Mouse (Mus musculus): Measurements from ENCODE around the gene Notch3. TPM values are rescaled to one million over a fixed set of nuclear protein-coding genes. Genes with fewer than 3 reads are reported as not detected.
A peak's percentile ranks its signal among the peaks of the same experiment; 100 is the strongest.
"Not testable (repeated sequence)": the region's sequence is repeated elsewhere in the genome, so short reads cannot be mapped to it uniquely, and the experiment has no call there.

Gene Notch3
- polyA plus RNA-seq, 1 experiment from 2014 or later = 13.7 TPM

- Histone ChIP-seq H3K9me3 (no peaks in the 10 kb centered on the region), H3K36me3 (no peaks in the 10 kb centered on the region), H3K4me3 (no peak overlapping the region), H3K27ac (no peak overlapping the region; the same call in 1 of the 2 replicates), H3K27me3 (ENCODE audit: insufficient read depth, poor library complexity, severe bottlenecking) (no peaks in the 10 kb centered on the region; the same call in 1 of the 2 replicates), H3K4me1 (peaks cover 20% of the 10 kb centered on the region)
- no peak for DNase-seq (ENCODE audit: low spot score)
- 79% methylated on average over 1 of the region's 1 CpGs for WGBS
Observed at GRCm38 (mm10) chr17:32092241-32092619, 74.4 kb downstream of the Notch3 start.

- H3K27me3 ChIP-seq (ENCODE audit: insufficient read depth, poor library complexity, severe bottlenecking); H3K9me3 ChIP-seq; H3K36me3 ChIP-seq: not testable (repeated sequence)
- peak; percentile 95 for DNase-seq (ENCODE audit: low spot score)
- Histone ChIP-seq H3K4me1 (peaks cover 20% of the 10 kb centered on the region), H3K27ac (peak overlapping the region; percentile 90), H3K4me3 (peak overlapping the region; percentile 60)
- 9% methylated on average over 15 of the region's 16 CpGs for WGBS
Observed at GRCm38 (mm10) chr17:32091364-32092240, 75.0 kb downstream of the Notch3 start.

- DNase-seq (ENCODE audit: low spot score) = no peak
- Histone ChIP-seq H3K27me3 (ENCODE audit: insufficient read depth, poor library complexity, severe bottlenecking) (no peaks in the 10 kb centered on the region), H3K4me3 (peak overlapping the region; percentile 60), H3K4me1 (peaks cover 20% of the 10 kb centered on the region), H3K27ac (peak overlapping the region; percentile 90), H3K9me3 (no peaks in the 10 kb centered on the region), H3K36me3 (no peaks in the 10 kb centered on the region)
- WGBS = 33% methylated on average over 1 of the region's 1 CpGs
Observed at GRCm38 (mm10) chr17:32091032-32091363, 75.7 kb downstream of the Notch3 start.

- Histone ChIP-seq H3K27ac (no peak overlapping the region), H3K4me1 (peaks cover 19% of the 10 kb centered on the region), H3K9me3 (0 out of 2 replicates have a peak, but pooled peaks cover under 1% of the 10 kb centered on the region), H3K27me3 (ENCODE audit: insufficient read depth, poor library complexity, severe bottlenecking) (no peaks in the 10 kb centered on the region), H3K4me3 (no peak overlapping the region), H3K36me3 (no peaks in the 10 kb centered on the region)
- WGBS = 94% methylated on average over 2 of the region's 2 CpGs
- no peak for DNase-seq (ENCODE audit: low spot score)
Observed at GRCm38 (mm10) chr17:32087069-32087468, 79.6 kb downstream of the Notch3 start.

GRCm38 (mm10) chr17:32083351-32083750, 83.3 kb downstream of the Notch3 start:
- Histone ChIP-seq H3K9me3 (0 out of 2 replicates have a peak, but pooled peaks cover 6% of the 10 kb centered on the region), H3K4me3 (no peak overlapping the region), H3K4me1 (no peaks in the 10 kb centered on the region), H3K27me3 (ENCODE audit: insufficient read depth, poor library complexity, severe bottlenecking) (0 out of 2 replicates have a peak, but pooled peaks cover 11% of the 10 kb centered on the region), H3K36me3 (no peaks in the 10 kb centered on the region), H3K27ac (no peak overlapping the region)
- DNase-seq (ENCODE audit: low spot score) = no peak
- WGBS = 90% methylated on average over 2 of the region's 2 CpGs

- Histone ChIP-seq H3K36me3 (no peaks in the 10 kb centered on the region), H3K4me3 (no peak overlapping the region), H3K9me3 (0 out of 2 replicates have a peak, but pooled peaks cover 2% of the 10 kb centered on the region), H3K27me3 (ENCODE audit: insufficient read depth, poor library complexity, severe bottlenecking) (0 out of 2 replicates have a peak, but pooled peaks cover 25% of the 10 kb centered on the region), H3K27ac (no peak overlapping the region), H3K4me1 (peaks cover 11% of the 10 kb centered on the region; the same call in 1 of the 2 replicates)
- WGBS = 5% methylated on average over 2 of the region's 2 CpGs
- DNase-seq (ENCODE audit: low spot score) = no peak
Observed at GRCm38 (mm10) chr17:32075164-32075563, 91.5 kb downstream of the Notch3 start.

- no peak overlapping the region for H3K4me3 ChIP-seq
- 0 out of 2 replicates have a peak, but pooled peaks cover 2% of the 10 kb centered on the region for H3K9me3 ChIP-seq
- DNase-seq (ENCODE audit: low spot score) = no peak
- H3K27ac ChIP-seq = no peak overlapping the region
- H3K4me1 ChIP-seq = peaks cover 11% of the 10 kb centered on the region; the same call in 1 of the 2 replicates
- H3K27me3 ChIP-seq (ENCODE audit: insufficient read depth, poor library complexity, severe bottlenecking) = 0 out of 2 replicates have a peak, but pooled peaks cover 25% of the 10 kb centered on the region
- WGBS = 52% methylated on average over 4 of the region's 4 CpGs
- no peaks in the 10 kb centered on the region for H3K36me3 ChIP-seq
Observed at GRCm38 (mm10) chr17:32074658-32075057, 92.0 kb downstream of the Notch3 start.

GRCm38 (mm10) chr17:32073359-32073758, 93.3 kb downstream of the Notch3 start:
- 0 out of 2 replicates have a peak, but pooled peaks cover 2% of the 10 kb centered on the region for H3K9me3 ChIP-seq
- WGBS = 1% methylated on average over 2 of the region's 2 CpGs
- 0 out of 2 replicates have a peak, but pooled peaks cover 14% of the 10 kb centered on the region for H3K27me3 ChIP-seq (ENCODE audit: insufficient read depth, poor library complexity, severe bottlenecking)
- H3K4me3 ChIP-seq = no peak overlapping the region
- H3K36me3 ChIP-seq = no peaks in the 10 kb centered on the region
- DNase-seq (ENCODE audit: low spot score) = peak; percentile 93
- peaks cover 14% of the 10 kb centered on the region; the same call in 1 of the 2 replicates for H3K4me1 ChIP-seq
- H3K27ac ChIP-seq = no peak overlapping the region

Other genes starting within 250 kb of the Notch3 start
- gene Rrp1b, start 130.8 kb downstream of the Notch3 start, polyA plus RNA-seq (2016; fragmentation: Nextera tagmentation; extraction: Ambion mirVana) = 51.2 and 76.6 TPM in 2 replicates
- gene Hsf2bp, start 130.5 kb downstream of the Notch3 start, polyA plus RNA-seq (2016; fragmentation: Nextera tagmentation; extraction: Ambion mirVana) = 0.57 and 0.62 TPM in 2 replicates
- not detected in 2 replicates for gene Ephx3, start 22.7 kb upstream of the Notch3 start, polyA plus RNA-seq (2016; fragmentation: Nextera tagmentation; extraction: Ambion mirVana)
- gene Brd4, start 117.9 kb upstream of the Notch3 start, polyA plus RNA-seq (2016; fragmentation: Nextera tagmentation; extraction: Ambion mirVana) = 73.1 and 105 TPM in 2 replicates
- gene Akap8, start 154.4 kb upstream of the Notch3 start, polyA plus RNA-seq (2016; fragmentation: Nextera tagmentation; extraction: Ambion mirVana) = 100 and 115 TPM in 2 replicates
- 84.7 and 88.6 TPM in 2 replicates for gene Akap8l, start 183.8 kb upstream of the Notch3 start, polyA plus RNA-seq (2016; fragmentation: Nextera tagmentation; extraction: Ambion mirVana)
- gene Wiz, start 222.6 kb upstream of the Notch3 start, polyA plus RNA-seq (2016; fragmentation: Nextera tagmentation; extraction: Ambion mirVana) = 17.9 and 21.8 TPM in 2 replicates
- gene Rasal3, start 236.7 kb upstream of the Notch3 start, polyA plus RNA-seq (2016; fragmentation: Nextera tagmentation; extraction: Ambion mirVana) = 1.2 and 2.3 TPM in 2 replicates

Measured in heart, embryonic 10.5 days (tissue).